Mouse (Mus musculus) cerebellum, adult 11 months (tissue): ENCODE data around the gene H2-Aa.

Experiments used
- DNase-seq: peaks from one replicate; pipeline ENCODE4 v3.0.0; 2022

Gene H2-Aa

DNA sequence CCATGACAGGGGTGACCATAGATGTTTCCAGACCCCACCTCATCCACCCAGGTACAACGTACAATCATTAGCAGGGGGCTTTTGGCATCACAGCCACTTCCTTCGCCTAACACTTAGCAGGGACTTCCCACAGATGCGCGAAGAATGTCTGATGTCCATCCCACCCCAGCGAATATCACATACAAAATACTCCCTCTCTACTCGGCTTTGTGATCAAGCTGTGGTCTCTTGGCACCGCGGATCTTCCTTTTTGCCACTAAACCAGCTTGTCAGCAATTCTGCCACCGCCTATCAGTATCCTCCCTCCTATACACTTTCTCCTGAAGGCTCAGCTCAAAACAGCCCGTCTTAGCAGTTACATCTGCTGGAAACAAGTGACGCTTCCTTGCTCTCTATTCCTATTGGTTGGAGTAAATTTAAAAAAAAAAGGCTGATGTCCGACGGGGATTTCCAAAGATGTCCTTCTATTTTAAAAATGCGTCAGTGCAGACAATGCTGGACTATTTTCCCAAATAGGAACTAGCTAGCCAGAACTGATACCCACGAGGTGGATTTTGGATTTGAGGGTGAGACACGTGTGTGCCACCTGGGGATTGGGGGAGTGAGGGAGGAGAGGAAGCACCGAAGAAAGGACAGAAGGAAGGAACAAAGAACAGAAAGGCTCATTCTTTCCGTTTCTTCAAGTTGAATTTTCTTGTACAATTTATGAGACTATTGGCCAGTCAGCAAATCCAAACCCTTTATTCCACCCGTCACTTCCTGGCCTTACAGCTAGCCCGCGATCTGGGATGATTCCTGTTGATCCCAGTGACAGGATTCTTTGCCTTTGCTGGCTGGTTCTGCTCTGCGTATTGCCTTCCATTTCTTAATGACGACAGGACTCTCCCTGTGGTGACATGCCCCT is 8.5 kb upstream of the H2-Aa start:
- no peak for DNase-seq

DNA sequence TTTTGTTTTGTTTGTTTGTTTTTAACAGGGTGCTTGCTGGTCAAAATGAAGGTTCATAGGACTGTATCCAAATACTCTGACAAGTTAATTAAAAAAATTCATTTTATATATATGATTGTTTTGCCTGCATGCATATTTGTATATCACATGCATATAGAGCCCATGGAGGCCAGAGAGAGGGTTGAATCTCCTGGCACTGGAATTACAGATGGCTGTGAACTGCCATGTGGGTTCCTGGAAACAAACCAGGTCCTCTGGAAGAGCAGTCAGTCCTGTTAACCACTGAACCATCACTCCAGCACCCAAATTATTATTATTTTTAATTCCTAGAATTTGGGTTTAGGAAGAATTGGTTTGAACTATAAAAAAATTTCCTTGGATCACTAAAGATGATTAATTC is 7.7 kb upstream of the H2-Aa start:
- no peak for DNase-seq

GRCm38 (mm10) chr17:34294249-34294648 is 6.6 kb upstream of the H2-Aa start:
- DNase-seq = no peak

GRCm38 (mm10) chr17:34293533-34293932 is 5.9 kb upstream of the H2-Aa start:
- DNase-seq = no peak

- no peak for DNase-seq
Measured at GRCm38 (mm10) chr17:34292570-34292969, 4.9 kb upstream of the H2-Aa start.

- DNase-seq = peak; percentile 23
Measured at GRCm38 (mm10) chr17:34291609-34292008, 4.0 kb upstream of the H2-Aa start.

DNA sequence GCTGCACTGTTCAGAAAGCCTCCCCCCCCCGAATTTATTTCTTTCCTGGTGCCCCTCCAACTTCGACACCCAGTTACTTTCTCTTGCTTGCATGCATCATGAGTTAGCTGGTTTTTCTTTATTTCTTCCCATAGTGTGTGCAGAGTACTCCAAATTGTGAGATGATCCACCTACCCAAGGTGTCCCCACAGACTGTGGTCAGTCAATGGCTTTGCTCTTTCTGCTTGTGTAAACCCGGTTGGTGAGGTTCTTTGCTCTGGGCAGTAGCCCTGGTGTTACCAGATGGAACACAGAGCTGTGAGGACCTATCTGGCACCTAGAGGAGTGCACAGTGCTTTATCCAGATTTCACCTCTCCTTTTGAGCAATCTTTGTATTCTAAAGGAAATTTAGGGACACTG is 508 bp upstream of the H2-Aa start:
- DNase-seq = no peak

GRCm38 (mm10) chr17:34286999-34287398 is 624 bp downstream of the H2-Aa start:
- DNase-seq = no peak

GRCm38 (mm10) chr17:34286501-34286900 is 1.1 kb downstream of the H2-Aa start:
- no peak for DNase-seq

DNA sequence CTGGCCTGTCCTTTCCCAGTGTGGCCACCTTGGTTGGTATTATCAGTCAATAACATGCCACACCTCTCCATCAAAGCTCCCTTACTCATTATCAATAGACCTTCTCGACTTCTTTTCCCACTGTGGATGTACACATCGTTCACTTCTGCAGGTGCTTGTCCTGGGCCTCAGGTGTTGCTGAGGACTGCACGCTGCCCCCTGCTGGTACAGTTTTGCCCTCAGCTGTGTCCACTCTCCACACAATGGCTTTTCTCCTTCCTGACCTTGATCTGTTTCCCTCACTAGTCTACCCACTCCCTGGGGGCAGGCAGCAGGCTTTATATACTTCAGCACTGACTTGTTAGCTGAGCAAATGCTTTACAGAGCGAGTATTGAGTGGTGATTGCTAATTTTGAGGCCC is 1.8 kb downstream of the H2-Aa start:
- DNase-seq = no peak

- no peak for DNase-seq
Measured at GRCm38 (mm10) chr17:34285371-34285770, 2.3 kb downstream of the H2-Aa start.

- DNase-seq = no peak
Measured at GRCm38 (mm10) chr17:34281836-34282235, 5.8 kb downstream of the H2-Aa start.

GRCm38 (mm10) chr17:34280499-34281038 is 7.1 kb downstream of the H2-Aa start:
- no peak for DNase-seq

GRCm38 (mm10) chr17:34272102-34272501 is 15.5 kb downstream of the H2-Aa start:
- DNase-seq = no peak

GRCm38 (mm10) chr17:34270940-34271339 is 16.7 kb downstream of the H2-Aa start:
- DNase-seq = no peak

GRCm38 (mm10) chr17:34270230-34270629 is 17.4 kb downstream of the H2-Aa start:
- DNase-seq = no peak

GRCm38 (mm10) chr17:34269817-34270216 is 17.8 kb downstream of the H2-Aa start:
- DNase-seq = no peak

DNA sequence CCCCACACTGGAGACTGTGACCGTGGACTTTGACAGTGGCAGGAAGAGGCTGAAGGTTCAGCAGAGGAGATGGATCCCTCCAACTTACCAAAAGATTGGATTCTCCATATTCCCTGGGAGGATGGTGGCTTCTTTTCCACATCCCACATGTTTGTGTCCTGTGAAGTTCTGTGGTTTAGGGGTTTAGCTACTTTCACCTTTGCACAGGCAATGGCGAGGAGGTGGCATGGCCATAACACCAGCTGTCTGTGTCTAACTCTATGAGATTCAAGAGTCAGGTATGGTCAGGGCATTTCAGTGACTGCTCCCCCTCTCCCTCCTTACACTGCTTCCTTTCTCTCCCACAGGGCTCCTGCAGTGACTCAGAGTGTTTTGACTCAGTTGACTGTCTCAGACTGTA is 18.9 kb downstream of the H2-Aa start:
- no peak for DNase-seq

- DNase-seq = no peak
Measured at GRCm38 (mm10) chr17:34268262-34268661, 19.4 kb downstream of the H2-Aa start.

- no peak for DNase-seq
Measured at GRCm38 (mm10) chr17:34264452-34265351, 22.9 kb downstream of the H2-Aa start.

GRCm38 (mm10) chr17:34263811-34264371 is 23.7 kb downstream of the H2-Aa start:
- no peak for DNase-seq

DNA sequence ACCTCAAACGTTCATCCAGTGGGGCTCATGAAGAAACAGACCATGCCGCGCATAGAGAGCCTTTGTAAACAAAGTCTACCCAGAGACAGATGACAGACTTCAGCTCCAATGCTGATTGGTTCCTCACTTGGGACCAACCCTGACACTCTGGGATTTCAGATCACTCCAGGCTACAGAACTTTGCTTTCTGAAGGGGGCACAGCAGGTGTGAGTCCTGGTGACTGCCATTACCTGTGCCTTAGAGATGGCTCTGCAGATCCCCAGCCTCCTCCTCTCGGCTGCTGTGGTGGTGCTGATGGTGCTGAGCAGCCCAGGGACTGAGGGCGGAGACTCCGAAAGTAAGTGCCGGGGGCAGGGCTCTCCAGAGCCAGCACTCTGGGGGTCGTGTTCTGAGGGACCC is 24.6 kb downstream of the H2-Aa start:
- peak; percentile 26 for DNase-seq

DNA sequence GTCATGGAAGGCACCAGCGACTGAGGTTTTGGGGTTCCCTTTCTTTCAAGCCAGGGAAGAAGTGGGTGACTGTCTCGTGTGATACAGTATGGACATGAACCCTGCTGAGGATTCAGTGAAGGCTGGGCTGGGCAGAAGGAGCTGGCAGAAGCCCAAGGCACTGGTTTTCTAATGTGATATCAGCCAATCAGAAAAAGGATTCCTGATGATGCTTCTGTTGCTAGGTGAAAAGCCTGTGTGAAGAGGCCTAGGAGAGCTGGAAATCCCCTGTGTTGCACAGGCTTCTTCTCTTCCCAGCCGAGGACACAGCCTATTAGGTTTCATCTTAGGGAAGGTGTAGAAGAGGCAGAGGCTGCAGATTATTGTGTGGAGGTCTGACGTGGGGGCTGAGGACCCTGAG is 26.1 kb downstream of the H2-Aa start:
- peak; percentile 17 for DNase-seq
